Mouse (Mus musculus) urinary bladder, adult 18-20 months (tissue): Measurements from ENCODE around the gene Kcnj4.
A peak's percentile ranks its signal among the peaks of the same experiment; 100 is the strongest.

Experiments
- DNase-seq, 2 experiments: peaks; one replicate each; pipeline ENCODE4 v3.0.0; 2022; ENCODE audit warnings: low spot score in 2 of 2, mixed read lengths in 2 of 2

The Kcnj4 gene

DNA sequence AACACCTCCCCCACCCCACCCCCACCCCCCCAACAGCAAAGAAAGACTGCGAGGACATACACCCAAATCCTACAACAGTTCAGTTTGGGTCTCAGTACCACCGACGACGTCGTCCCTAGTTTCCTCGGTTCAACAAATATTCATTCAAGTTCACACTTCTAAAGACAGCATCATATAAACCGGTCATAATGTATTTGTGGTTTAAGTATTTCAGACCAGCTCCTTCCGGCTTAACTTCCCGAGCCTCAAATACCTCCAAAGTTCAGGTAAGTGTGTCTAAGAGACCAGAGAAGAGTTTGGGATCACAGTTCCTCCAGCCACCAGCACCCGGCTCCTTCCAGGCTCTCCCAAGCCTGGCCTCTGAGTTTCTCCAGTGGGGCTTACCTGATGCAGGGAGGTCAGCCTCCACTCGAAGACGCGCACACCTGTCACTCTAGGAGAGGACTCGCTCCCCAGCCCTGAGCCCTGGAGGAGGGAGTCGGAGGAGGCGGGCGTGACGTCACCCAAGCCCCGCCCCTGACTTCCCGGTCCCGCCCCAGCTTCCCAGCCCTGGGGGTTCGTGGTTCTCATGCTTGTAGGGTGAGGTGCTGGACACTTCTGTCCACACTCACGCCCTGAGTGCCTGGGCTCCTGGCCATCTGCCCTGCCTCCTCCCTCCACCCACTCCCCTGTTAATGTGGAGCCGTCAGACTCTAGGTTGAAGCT lies 49.8 kb downstream of the Kcnj4 start, which contains the start of gene Csnk1e:
Csnk1e (minus strand) TSS at position 461 of the 705 bp plus-strand sequence.
- peak; percentile 73 to 77 for DNase-seq

DNA sequence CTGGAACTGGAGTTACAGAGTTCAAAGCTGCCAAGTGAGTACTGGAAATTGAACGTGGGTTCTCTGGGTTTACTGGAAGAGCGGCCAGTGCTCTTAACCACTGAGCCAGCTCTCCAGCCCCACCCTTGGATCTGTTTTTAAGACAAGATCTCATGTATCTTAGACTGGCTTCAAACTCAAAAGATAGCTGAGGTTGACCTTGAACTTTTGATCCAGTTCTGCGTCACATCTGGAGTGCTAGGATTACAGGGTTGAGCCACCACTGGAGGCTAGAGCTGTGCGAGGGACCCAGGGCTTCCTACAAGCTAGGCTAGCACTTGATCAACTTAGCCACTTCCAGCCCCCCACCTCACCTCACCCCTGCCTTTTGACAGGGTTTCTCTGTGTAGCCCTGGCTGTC lies 51.2 kb downstream of the Kcnj4 start:
- no peak for DNase-seq

GRCm38 (mm10) chr15:79448041-79448440 lies 57.0 kb downstream of the Kcnj4 start:
- no peak for DNase-seq

DNA sequence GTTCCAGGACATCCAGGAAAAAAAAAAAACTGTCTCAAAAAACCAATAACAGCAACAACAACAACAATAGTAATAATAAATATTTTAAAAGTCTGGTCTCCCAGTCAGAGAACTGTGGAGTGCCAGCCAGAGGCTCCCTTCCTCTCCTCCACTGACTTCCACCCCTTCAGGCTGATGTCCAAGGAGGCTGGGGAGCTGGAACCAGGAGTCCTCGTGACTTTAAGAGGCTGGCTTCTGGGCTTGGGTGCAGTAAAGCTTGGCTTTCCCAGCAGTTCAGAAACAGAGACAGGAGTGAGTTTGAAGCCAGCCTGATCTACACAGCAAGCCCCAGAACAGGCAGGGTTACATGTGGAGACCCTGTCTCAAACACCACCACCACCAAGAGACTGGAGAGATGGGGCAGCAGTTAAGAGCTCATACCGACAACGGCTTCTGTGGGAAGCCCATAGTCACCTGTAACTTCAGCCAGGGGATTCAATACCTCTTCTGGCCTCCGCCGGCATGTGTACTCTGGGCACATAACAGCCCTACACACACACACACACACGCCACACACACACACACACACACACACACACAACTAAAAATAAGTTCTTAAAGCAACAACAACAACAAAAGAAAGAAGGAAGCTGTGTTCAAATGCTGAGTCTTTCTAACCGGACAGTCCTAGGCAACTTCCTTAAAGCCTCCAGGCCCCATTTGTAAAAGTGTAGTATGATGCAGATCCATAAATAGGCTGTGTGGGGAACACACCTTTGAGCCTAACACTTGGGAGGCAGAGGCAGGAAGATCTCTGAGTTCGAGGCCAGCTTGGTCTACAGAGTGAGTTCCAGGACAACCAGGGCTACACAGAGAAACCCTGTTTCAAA lies 59.0 kb downstream of the Kcnj4 start:
- no peak for DNase-seq

- no peak for DNase-seq
Measured at GRCm38 (mm10) chr15:79443856-79444410, 61.1 kb downstream of the Kcnj4 start.

- no peak for DNase-seq
Measured at GRCm38 (mm10) chr15:79442961-79443518, 62.0 kb downstream of the Kcnj4 start.

- DNase-seq, result no peak
Measured at GRCm38 (mm10) chr15:79442257-79442611, 62.8 kb downstream of the Kcnj4 start.

DNA sequence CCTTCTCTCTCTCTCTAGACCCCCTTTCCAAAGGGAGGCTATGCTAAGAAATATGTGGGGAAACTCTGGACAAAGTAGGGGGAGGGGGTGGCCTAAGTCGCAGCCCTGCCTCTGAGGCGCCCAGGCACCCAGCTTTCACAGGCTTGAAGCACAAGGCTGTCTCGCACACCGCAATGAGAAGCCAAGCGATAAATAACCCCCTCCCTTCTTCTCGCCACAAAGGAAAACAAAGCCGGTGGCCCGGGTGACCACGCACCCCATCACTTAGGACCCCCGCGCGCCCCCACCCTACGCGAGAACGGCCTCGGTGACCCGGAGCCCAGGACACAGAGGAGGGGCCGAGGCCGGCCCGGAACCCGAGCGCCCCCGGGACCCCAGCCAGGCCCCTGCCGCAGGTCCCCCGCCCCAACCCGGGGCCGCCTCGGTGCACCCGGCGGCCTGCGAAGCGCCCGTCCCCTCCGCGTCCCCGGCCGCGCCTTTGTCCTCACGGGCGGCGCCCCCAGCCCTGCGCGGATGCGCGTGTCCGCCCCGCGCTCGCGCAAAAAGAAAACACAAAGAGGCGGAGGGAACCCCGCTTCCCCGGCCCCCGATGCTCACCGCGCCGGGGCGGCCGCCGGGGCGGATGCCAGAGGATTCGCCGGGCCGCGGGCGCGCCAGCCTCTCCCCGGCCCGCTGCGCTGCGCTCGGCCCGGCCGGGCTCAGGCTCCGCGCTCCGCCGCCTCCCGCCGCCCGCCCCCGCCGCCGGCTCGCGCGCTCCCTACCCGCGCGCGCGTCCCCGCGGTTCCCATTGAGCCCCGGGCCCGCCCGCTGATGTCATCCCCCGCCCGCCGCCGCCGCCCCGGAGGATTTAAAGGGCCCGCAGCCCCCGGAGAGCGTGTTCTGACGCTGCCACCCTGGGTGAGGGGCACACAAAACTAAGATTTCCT lies 63.4 kb downstream of the Kcnj4 start:
- peak; percentile 72 to 78 for DNase-seq

DNA sequence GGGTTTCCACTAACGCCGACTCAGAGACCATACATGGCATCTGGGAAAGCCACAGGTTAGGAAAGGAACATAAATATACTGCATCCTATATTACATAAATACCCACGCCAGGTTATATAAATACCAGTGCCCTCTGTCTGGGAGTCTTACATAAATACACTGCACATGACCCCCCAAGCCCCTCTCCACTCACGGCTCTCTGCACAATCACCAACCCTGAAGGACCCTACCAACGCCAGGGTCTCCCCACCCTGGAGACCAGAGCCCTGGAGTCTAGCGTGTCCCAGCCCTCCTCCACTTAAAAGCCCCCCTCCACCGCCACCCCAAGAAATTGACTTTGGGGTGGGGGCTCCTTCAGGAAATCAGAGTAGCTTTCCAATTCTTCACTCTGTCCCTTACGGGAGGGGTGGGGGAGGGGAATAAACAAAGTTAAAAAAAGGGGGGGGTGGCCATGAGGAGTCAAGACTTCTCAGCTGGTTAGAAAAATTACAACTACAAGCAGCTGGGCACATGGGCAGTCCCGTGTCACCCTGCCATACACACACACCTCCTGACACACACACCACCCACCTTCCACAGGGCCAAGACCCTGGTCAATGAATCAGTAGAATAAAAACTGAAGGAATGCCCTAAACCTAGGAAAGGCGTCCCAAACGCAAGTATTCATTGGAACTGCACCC lies 64.2 kb downstream of the Kcnj4 start:
- no peak for DNase-seq

DNA sequence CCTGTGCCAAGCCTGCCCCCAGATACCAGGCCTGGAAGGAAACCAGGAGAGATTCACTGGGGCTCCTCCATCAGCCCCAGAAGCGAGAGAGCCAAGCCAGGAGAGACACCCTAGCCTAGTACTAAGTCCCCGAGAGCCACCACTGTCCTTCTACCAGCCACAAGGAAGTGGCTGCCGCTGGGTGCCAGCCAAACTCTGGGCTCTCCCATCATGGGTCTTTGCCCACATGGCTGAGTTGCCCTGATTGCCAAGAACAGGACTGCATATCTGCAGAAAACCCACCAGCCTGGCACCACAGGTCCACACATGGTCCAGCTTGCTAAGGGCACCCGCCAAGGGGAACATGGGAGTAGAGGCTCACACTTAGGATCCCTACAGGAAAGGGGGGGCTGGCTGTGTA lies 64.8 kb downstream of the Kcnj4 start:
- DNase-seq, result no peak

- no peak for DNase-seq
Measured at GRCm38 (mm10) chr15:79439386-79439785, 65.7 kb downstream of the Kcnj4 start.

GRCm38 (mm10) chr15:79438816-79439215 lies 66.2 kb downstream of the Kcnj4 start:
- no peak for DNase-seq

DNA sequence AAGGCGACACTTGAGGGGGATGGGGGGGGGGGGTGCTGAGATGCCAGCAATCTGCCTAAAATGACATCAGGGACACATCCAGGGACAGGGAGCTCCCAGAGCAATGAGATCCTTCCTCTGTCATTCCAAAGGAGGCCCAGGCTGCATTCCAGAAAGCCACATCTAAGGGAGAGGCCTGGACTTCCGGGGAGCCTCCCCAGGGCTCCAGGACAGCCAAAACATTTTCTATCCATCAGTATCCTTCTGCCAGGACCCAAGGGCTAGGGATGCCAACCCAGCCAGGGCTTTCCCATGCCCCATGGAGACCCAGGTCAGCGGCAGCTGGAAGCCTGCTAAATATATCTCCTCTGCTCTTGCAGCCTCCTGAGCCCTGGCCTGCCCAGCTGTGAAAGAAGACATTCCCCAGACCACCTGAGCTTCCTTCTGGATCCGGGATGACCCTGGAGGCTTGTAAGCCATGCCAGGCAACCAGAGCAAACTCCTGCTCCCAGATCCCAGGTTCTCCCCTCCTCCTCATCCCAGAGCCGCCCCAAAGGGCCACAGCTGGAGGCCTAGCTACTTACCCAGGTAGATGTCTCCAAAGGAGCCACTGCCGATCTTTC lies 66.7 kb downstream of the Kcnj4 start:
- DNase-seq, result no peak

- DNase-seq, result no peak
Measured at GRCm38 (mm10) chr15:79437541-79438208, 67.4 kb downstream of the Kcnj4 start.

- DNase-seq, result no peak
Measured at GRCm38 (mm10) chr15:79436481-79436921, 68.5 kb downstream of the Kcnj4 start.

- DNase-seq, result no peak
Measured at GRCm38 (mm10) chr15:79435191-79435671, 69.8 kb downstream of the Kcnj4 start.
